9 mouse cellular contexts compared by ENCODE assay signal in the genomic region with DNA sequence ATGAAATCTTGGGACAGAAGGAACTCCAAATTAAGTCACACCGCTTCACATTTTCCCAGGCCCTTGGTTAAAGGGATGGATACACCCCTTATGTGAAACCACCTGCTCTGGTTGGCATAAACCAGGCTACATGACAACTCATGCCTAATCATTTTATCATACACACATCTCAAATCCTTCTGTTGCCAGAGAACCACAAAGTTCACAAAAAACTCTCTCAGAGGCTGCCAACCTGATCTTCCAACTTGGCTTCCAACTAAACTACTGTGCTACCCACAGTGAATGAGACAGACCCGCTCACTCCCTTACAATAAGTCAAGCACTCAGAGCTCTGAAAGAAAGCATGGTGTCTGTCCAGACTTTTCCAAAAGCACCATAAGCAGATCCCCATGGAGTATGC. TPM values are rescaled to one million over a fixed set of nuclear protein-coding genes. Genes with fewer than 3 reads are reported as not detected.
DNase-seq lines count a peak whose midpoint lies in the region; ATAC-seq and TF ChIP-seq lines count a peak whose summit lies in the region.
"Had no signal": no experiment of that assay in that cellular context is flagged by ENCODE, and none has a peak within 500 bp of the region (broad histone marks: within the 10 kb centered on the region; RNA-seq: fewer than 3 reads in every experiment).

No protein-coding gene starts in this region.

- TF ChIP-seq EP300 in ES-Bruce4 (IDR thresholded peaks at IDR 0.05; ENCODE audit: insufficient read depth, low read depth, low read length): no peak

- H3K9me3 ChIP-seq in heart, embryonic 13.5 days: no peaks in the 10 kb centered on the region
- no peaks in the 10 kb centered on the region for H3K9me3 ChIP-seq in ES-Bruce4 (replicated peaks; ENCODE audit: control insufficient read depth, insufficient read depth, low read length, poor library complexity, severe bottlenecking)
- no peaks in the 10 kb centered on the region for H3K9me3 ChIP-seq in forebrain, embryonic 14.5 days (replicated peaks; ENCODE audit: control insufficient read depth, low read length)
- no peaks in the 10 kb centered on the region for H3K9me3 ChIP-seq in liver, embryonic 15.5 days (replicated peaks)

- TF ChIP-seq CTCF in ES-Bruce4 (IDR thresholded peaks at IDR 0.05; ENCODE audit: low read depth, low read length): no peak
- no peak for TF ChIP-seq CTCF in kidney, adult 2 months (conservative IDR thresholded peaks at IDR 0.05; ENCODE audit: insufficient read depth, insufficient read length, low read depth, low read length)

- DNase-seq in heart, postnatal 14 days: no peak
- DNase-seq in forebrain, embryonic 14.5 days (ENCODE audit: low spot score): peak; percentile 63
- no peak for DNase-seq in spleen, postnatal 10 days (ENCODE audit: low spot score in 2 of 2)
- DNase-seq in right cerebral cortex, adult 18-20 months: no peak
- no peak for DNase-seq in kidney, adult 2 months
- DNase-seq: cerebellum, adult 8-10 months had no signal

- intact Hi-C loops in heart, postnatal 14 days (cut with DNase I): no loop called here

- H3K27ac ChIP-seq in heart, embryonic 13.5 days (replicated peaks): no peak overlapping the region
- H3K27ac ChIP-seq in ES-Bruce4 (ENCODE audit: insufficient read depth, low read length): no peak overlapping the region
- H3K27ac ChIP-seq in forebrain, embryonic 14.5 days (ENCODE audit: low read depth, low read length): no peak overlapping the region
- H3K27ac ChIP-seq in liver, embryonic 15.5 days (replicated peaks): no peak overlapping the region
- H3K27ac ChIP-seq in kidney, adult 2 months (ENCODE audit: insufficient read depth, low read depth, low read length): no peak overlapping the region

- H3K4me3 ChIP-seq in heart, embryonic 13.5 days: peak overlapping the region; percentile 98
- no peak overlapping the region for H3K4me3 ChIP-seq in ES-Bruce4 (ENCODE audit: low read depth, low read length)
- peak overlapping the region; percentile 94 for H3K4me3 ChIP-seq in forebrain, embryonic 14.5 days (ENCODE audit: low read depth, low read length)
- 0 out of 2 replicates have a peak overlapping the region, but pooled peaks have one; percentile 94 for H3K4me3 ChIP-seq in liver, embryonic 15.5 days (replicated peaks)
- H3K4me3 ChIP-seq in kidney, adult 2 months (ENCODE audit: insufficient read depth, low read depth, low read length): no peak overlapping the region

- peak overlapping the region; percentile 79 for H3K4me2 ChIP-seq in heart, embryonic 13.5 days
- peak overlapping the region; percentile 66 for H3K4me2 ChIP-seq in forebrain, embryonic 14.5 days (ENCODE audit: low read length)
- H3K4me2 ChIP-seq in liver, embryonic 15.5 days: peak overlapping the region; percentile 93

- ATAC-seq in heart, embryonic 13.5 days (ENCODE audit: extremely low read depth, insufficient number of reproducible peaks, low FRiP score, low TSS enrichment): no peak
- ATAC-seq in forebrain, embryonic 14.5 days: no peak
- no peak for ATAC-seq in liver, embryonic 15.5 days (ENCODE audit: insufficient read depth)

- H3K4me1 ChIP-seq in heart, embryonic 13.5 days: peaks cover 49% of the 10 kb centered on the region
- H3K4me1 ChIP-seq in ES-Bruce4 (ENCODE audit: control insufficient read depth, insufficient read depth, low read length): no peaks in the 10 kb centered on the region
- H3K4me1 ChIP-seq in forebrain, embryonic 14.5 days (ENCODE audit: control insufficient read depth, insufficient read depth, low read length): peaks cover 19% of the 10 kb centered on the region
- peaks cover 25% of the 10 kb centered on the region for H3K4me1 ChIP-seq in liver, embryonic 15.5 days (replicated peaks)
- peaks cover 5% of the 10 kb centered on the region for H3K4me1 ChIP-seq in kidney, adult 2 months (ENCODE audit: control insufficient read depth, insufficient read depth, low read length)

- H3K9ac ChIP-seq in heart, embryonic 13.5 days: peak overlapping the region; percentile 99; the same call in 1 of the 2 replicates
- peak overlapping the region; percentile 94; the same call in 1 of the 2 replicates for H3K9ac ChIP-seq in ES-Bruce4 (ENCODE audit: low read depth, poor library complexity, severe bottlenecking)
- H3K9ac ChIP-seq in forebrain, embryonic 14.5 days (ENCODE audit: low read length): peak overlapping the region; percentile 88; the same call in 1 of the 2 replicates
- no peak overlapping the region for H3K9ac ChIP-seq in liver, embryonic 15.5 days

- no peak for TF ChIP-seq POLR2A in ES-Bruce4 (IDR thresholded peaks at IDR 0.05; ENCODE audit: insufficient read depth, low read length)
- TF ChIP-seq POLR2A in kidney, adult 2 months (IDR thresholded peaks at IDR 0.05; ENCODE audit: low read depth, low read length): no peak

- no peaks in the 10 kb centered on the region for H3K27me3 ChIP-seq in heart, embryonic 13.5 days (replicated peaks)
- H3K27me3 ChIP-seq in ES-Bruce4 (ENCODE audit: control insufficient read depth, insufficient read depth, low read length, poor library complexity, severe bottlenecking): no peaks in the 10 kb centered on the region
- no peaks in the 10 kb centered on the region for H3K27me3 ChIP-seq in forebrain, embryonic 14.5 days (replicated peaks; ENCODE audit: control insufficient read depth, insufficient read depth, low read length)
- H3K27me3 ChIP-seq in liver, embryonic 15.5 days: no peaks in the 10 kb centered on the region
- no peaks in the 10 kb centered on the region for H3K27me3 ChIP-seq in kidney, adult 2 months (replicated peaks; ENCODE audit: control insufficient read depth, insufficient read depth, low read length)

- H3K36me3 ChIP-seq in heart, embryonic 13.5 days: no peaks in the 10 kb centered on the region
- no peaks in the 10 kb centered on the region for H3K36me3 ChIP-seq in ES-Bruce4 (ENCODE audit: control insufficient read depth, insufficient read depth, low read length, poor library complexity, severe bottlenecking)
- H3K36me3 ChIP-seq in forebrain, embryonic 14.5 days (ENCODE audit: control insufficient read depth, insufficient read depth, low read length): no peaks in the 10 kb centered on the region
- H3K36me3 ChIP-seq in liver, embryonic 15.5 days (replicated peaks): no peaks in the 10 kb centered on the region
- no peaks in the 10 kb centered on the region for H3K36me3 ChIP-seq in kidney, adult 2 months (ENCODE audit: control insufficient read depth, insufficient read depth, low read length)

- 90% methylated on average over 2 of the region's 2 CpGs for WGBS in heart, embryonic 13.5 days
- WGBS in forebrain, embryonic 14.5 days: 63% methylated on average over 2 of the region's 2 CpGs
- 86% methylated on average over 2 of the region's 2 CpGs for WGBS in liver, embryonic 15.5 days (ENCODE audit: insufficient replicate concordance)
- 87% methylated on average over 2 of the region's 2 CpGs for WGBS in kidney, adult 2 months

RNA-seq across cellular contexts. Expression of gene Chd6, which starts 1.6 kb away (rescaled TPM):
- 15.2 and 16.7 TPM in 2 replicates for polyA plus RNA-seq in heart, embryonic 13.5 days (2015; fragmentation: Nextera tagmentation; extraction: Ambion mirVana)
- 10 to 100 TPM; 87.6 to 95.7 TPM for total RNA-seq in heart, postnatal 14 days (2021)
- polyA plus RNA-seq in ES-Bruce4 (2011; ENCODE audit: insufficient read depth, insufficient read length, low read depth, missing spikeins): 75.9 and 90.4 TPM in 2 replicates
- 25.5 and 32.9 TPM in 2 replicates for polyA plus RNA-seq in forebrain, embryonic 14.5 days (2014; fragmentation: Nextera tagmentation; extraction: Ambion mirVana)
- 3.5 and 3.7 TPM in 2 replicates for polyA plus RNA-seq in liver, embryonic 15.5 days (2015; fragmentation: Nextera tagmentation; extraction: Ambion mirVana)
- polyA plus RNA-seq in kidney, adult 2 months (2012; rRNA removed): 7.7 and 9.4 TPM in 2 replicates

Comparison
In these comparisons a context has a peak if more than half of its experiments do, and no peak if none do; other contexts are left out.
1. H3K4me3 ChIP-seq: peak in heart, embryonic 13.5 days (single experiment), forebrain, embryonic 14.5 days (single experiment) and liver, embryonic 15.5 days (single experiment); none in ES-Bruce4 (single experiment) and kidney, adult 2 months (single experiment).
2. Peak in every context shown above with its lines, with median percentiles within 50 percentile points of each other: H3K4me2 ChIP-seq.